Mouse (Mus musculus): ENCODE measurements around the gene Timm8b.

- no peak for TF ChIP-seq POLR2A (IDR thresholded peaks at IDR 0.05; ENCODE audit: insufficient read depth, low read length)
- TF ChIP-seq CTCF (IDR thresholded peaks at IDR 0.05; ENCODE audit: low read depth, low read length) = no peak
Observed at GRCm38 (mm10) chr9:50561918-50562360, 41.8 kb upstream of the Timm8b start.
